Mouse (Mus musculus) intestine, embryonic 14.5 days (tissue): ENCODE data around the gene Ulk3. TPM values are rescaled to one million over a fixed set of nuclear protein-coding genes. Genes with fewer than 3 reads are reported as not detected.

ENCODE experiments used
- ATAC-seq: fragments of 200-750 bp; cut with Nextera tagmentation; replicated peaks from 2 replicates; pipeline ENCODE4 v1.8.0; 2017; ENCODE audit warnings: low read depth, moderate number of reproducible peaks, moderate TSS enrichment, moderate library complexity; ENCODE audit not compliant: low FRiP score, low TSS enrichment
- DNase-seq: peaks from one replicate; pipeline ENCODE4 v3.0.0-alpha.2; 2018; ENCODE audit warnings: low spot score
- H3K27ac ChIP-seq: fragments of 300-500 bp; sonication (generic); 2 replicates; pipeline ENCODE4 v1.5.1; 2014; ENCODE audit warnings: low read depth, mild to moderate bottlenecking, control low read depth
- H3K27me3 ChIP-seq: fragments of 300-500 bp; sonication (generic); replicated peaks from 2 replicates; pipeline ENCODE4 v1.6.1; 2014; ENCODE audit warnings: low read length, control low read depth; ENCODE audit not compliant: control insufficient read depth, insufficient read depth
- H3K36me3 ChIP-seq: fragments of 300-500 bp; sonication (generic); 2 replicates; pipeline ENCODE4 v1.6.1; 2014; ENCODE audit warnings: low read length, control low read depth; ENCODE audit not compliant: control insufficient read depth, insufficient read depth
- H3K4me1 ChIP-seq: fragments of 300-500 bp; sonication (generic); replicated peaks from 2 replicates; pipeline ENCODE4 v1.6.1; 2014; ENCODE audit warnings: low read length, control low read depth, mixed read lengths; ENCODE audit not compliant: control insufficient read depth, insufficient read depth
- H3K4me2 ChIP-seq: fragments of 300-500 bp; sonication (generic); 2 replicates; pipeline ENCODE4 v1.6.1; 2014; ENCODE audit warnings: low read length
- H3K4me3 ChIP-seq: fragments of 300-500 bp; sonication (generic); 2 replicates; pipeline ENCODE4 v1.5.1; 2014; ENCODE audit warnings: low read depth, low read length, control low read depth, mixed read lengths
- H3K9ac ChIP-seq: fragments of 300-500 bp; sonication (generic); 2 replicates; pipeline ENCODE4 v1.6.1; 2014; ENCODE audit warnings: mild to moderate bottlenecking, low read length
- H3K9me3 ChIP-seq: fragments of 300-500 bp; sonication (generic); 2 replicates; pipeline ENCODE4 v1.6.1; 2016; ENCODE audit warnings: low read length, control low read depth; ENCODE audit not compliant: control insufficient read depth
- WGBS: fragments of 180-500 bp; shearing (Covaris S2); extraction: QIAGEN DNeasy Blood & Tissue Kit; methylation state at CpG from one replicate; pipeline ENCODE4 v1.1.7; 2014; 5-methylcytosine and 5-hydroxymethylcytosine counted together
- polyA plus RNA-seq: library from polyadenylated mRNA; unstranded; fragments of >200 nt; fragmentation: Nextera tagmentation; extraction: Ambion mirVana; gene quantifications from 2 replicates; pipeline ENCODE4 v1.2.1, GENCODE M21; 2014

The Ulk3 gene
- polyA plus RNA-seq, 1 experiment from 2014 or later, result 14.3 TPM

DNA sequence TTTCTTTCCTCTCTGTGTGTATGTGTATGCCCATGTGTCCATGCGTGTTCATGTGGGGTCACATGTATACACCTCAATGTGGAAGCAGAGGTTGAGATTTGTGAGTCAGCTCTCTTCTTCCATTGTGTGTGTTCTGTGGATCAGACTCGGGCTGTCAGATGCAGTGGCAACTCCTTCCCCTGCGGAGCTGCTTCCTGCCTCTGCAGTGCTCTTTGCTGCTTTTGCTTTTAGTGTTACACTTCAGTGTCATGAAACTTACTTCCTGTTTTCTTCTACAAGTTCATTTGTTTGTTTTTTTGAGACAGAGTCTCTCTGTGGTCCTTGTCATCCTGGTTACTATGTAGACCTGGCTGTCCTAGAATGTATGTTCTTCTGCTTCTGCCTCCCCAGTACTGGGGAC lies 4.3 kb upstream of the Ulk3 start:
- Histone ChIP-seq H3K4me2 (no peak overlapping the region), H3K36me3 (peaks cover 72% of the 10 kb centered on the region), H3K27ac (no peak overlapping the region), H3K4me3 (no peak overlapping the region), H3K9ac (no peak overlapping the region), H3K27me3 (no peaks in the 10 kb centered on the region), H3K4me1 (no peaks in the 10 kb centered on the region; the same call in 1 of the 2 replicates), H3K9me3 (no peaks in the 10 kb centered on the region)
- WGBS, result 91% methylated on average over 3 of the region's 3 CpGs
- ATAC-seq (no peak), DNase-seq (no peak)

DNA sequence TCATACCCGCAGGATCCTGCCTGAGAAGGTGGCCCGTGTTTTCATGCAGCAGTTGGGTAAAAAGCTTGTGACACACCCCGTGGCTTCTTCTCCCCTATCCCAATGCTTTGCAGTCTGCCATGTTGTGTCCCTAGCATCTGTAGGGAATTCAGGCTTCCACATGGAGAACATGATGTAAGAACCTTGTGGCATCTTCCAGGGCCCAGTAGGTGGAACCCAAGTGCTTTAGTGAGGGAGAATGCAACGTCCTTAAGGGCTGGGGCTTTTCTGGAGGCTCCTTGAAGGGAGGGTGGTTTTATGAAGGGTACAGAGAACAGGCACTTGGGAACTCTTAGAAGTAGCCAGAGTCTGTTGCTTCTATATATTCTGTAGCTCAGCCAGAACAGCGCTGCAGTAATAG lies 1.5 kb downstream of the Ulk3 start:
- no peaks in the 10 kb centered on the region for H3K27me3 ChIP-seq
- H3K27ac ChIP-seq, result no peak overlapping the region
- 29% methylated on average over 5 of the region's 5 CpGs for WGBS
- H3K36me3 ChIP-seq, result peaks cover 51% of the 10 kb centered on the region
- H3K4me3 ChIP-seq, result no peak overlapping the region
- no peaks in the 10 kb centered on the region; the same call in 1 of the 2 replicates for H3K4me1 ChIP-seq
- no peaks in the 10 kb centered on the region for H3K9me3 ChIP-seq
- ATAC-seq (no peak), DNase-seq (no peak)
- no peak overlapping the region for H3K4me2 ChIP-seq
- no peak overlapping the region for H3K9ac ChIP-seq

DNA sequence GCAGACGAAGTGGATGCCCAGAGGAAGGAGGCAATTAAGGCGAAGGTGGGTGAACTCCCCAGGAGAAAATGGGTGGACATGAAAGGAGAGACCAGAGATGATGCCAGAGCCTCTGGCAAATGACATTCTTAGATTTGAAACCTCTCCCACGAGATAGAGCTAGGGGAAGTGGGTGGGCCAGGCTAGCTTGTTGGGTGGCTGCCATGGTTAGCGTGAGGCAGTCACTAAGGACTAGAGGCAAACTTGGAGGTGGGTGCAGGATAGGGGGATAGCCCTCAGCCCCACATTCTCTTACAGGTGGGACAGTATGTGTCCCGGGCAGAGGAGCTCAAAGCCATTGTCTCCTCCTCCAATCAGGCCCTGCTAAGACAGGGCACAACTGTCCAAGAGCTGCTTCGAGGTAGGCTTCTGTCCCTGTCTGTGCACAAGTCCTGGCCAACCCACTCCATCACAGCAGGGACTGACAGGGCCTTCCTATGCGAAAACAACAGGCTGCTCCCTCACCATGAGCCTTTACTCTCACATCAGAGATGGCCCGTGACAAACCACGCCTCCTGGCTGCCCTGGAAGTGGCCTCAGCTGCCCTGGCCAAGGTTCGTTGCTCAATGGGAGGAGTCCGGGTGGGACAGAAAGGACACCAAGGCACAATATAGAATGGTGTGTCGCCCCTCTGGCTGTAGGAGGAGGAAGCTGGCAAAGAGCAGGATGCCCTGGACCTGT lies 4.4 kb downstream of the Ulk3 start:
- Histone ChIP-seq H3K9me3 (no peaks in the 10 kb centered on the region), H3K27me3 (no peaks in the 10 kb centered on the region), H3K27ac (no peak overlapping the region), H3K36me3 (peaks cover 32% of the 10 kb centered on the region), H3K4me2 (no peak overlapping the region), H3K9ac (no peak overlapping the region), H3K4me1 (no peaks in the 10 kb centered on the region; the same call in 1 of the 2 replicates), H3K4me3 (no peak overlapping the region)
- DNase-seq (no peak), ATAC-seq (no peak)
- WGBS, result 61% methylated on average over 12 of the region's 12 CpGs

- H3K4me2 ChIP-seq, result no peak overlapping the region
- ATAC-seq, result no peak
Observed at GRCm38 (mm10) chr9:57594174-57594509, 4.9 kb downstream of the Ulk3 start.

GRCm38 (mm10) chr9:57597265-57597664 lies 8.0 kb downstream of the Ulk3 start:
- no peak overlapping the region for H3K4me2 ChIP-seq
- no peak for ATAC-seq

More at GRCm38 (mm10) chr9:57594174-57594509, 4.9 kb downstream of the Ulk3 start:
- no peak for DNase-seq
- Histone ChIP-seq H3K27ac (no peak overlapping the region), H3K9ac (no peak overlapping the region), H3K4me3 (no peak overlapping the region), H3K9me3 (no peaks in the 10 kb centered on the region), H3K36me3 (peaks cover 32% of the 10 kb centered on the region), H3K4me1 (no peaks in the 10 kb centered on the region; the same call in 1 of the 2 replicates), H3K27me3 (no peaks in the 10 kb centered on the region)
- WGBS, result 74% methylated on average over 9 of the region's 9 CpGs

DNA sequence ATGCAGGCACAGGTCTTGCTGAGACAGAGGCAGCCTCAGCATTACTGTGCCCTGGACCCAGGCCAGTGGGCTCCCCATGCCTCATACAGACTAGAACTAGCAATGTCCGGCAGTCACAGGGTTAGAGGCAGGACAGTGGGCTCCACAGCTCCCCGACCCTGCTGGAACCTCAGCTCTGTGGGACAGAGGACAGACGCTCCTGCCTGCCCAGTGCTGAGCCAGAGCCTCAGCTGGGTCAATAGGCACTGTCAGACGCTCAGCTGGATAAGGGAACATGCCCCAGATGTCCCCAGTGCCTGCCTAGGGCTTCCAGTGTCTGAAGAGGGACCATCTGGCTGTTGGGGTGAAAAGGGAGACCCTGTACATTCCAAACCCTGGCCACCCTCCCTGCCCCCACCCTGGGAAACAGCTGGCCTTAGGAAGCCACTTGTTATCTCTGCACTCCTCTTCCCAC lies 8.7 kb downstream of the Ulk3 start:
- Histone ChIP-seq H3K9ac (no peak overlapping the region), H3K27ac (no peak overlapping the region), H3K4me1 (0 out of 2 replicates have a peak, but pooled peaks cover 8% of the 10 kb centered on the region), H3K27me3 (no peaks in the 10 kb centered on the region), H3K4me3 (no peak overlapping the region), H3K4me2 (no peak overlapping the region), H3K9me3 (no peaks in the 10 kb centered on the region), H3K36me3 (peaks cover 25% of the 10 kb centered on the region)
- DNase-seq, result no peak
- whole genome bisulfite sequencing, result 21% methylated on average over 4 of the region's 4 CpGs
- no peak for ATAC-seq

More at GRCm38 (mm10) chr9:57597265-57597664, 8.0 kb downstream of the Ulk3 start:
- 81% methylated on average over 8 of the region's 8 CpGs for WGBS
- Histone ChIP-seq H3K9ac (no peak overlapping the region), H3K4me3 (no peak overlapping the region), H3K27me3 (no peaks in the 10 kb centered on the region), H3K36me3 (peaks cover 32% of the 10 kb centered on the region), H3K27ac (no peak overlapping the region), H3K4me1 (0 out of 2 replicates have a peak, but pooled peaks cover 8% of the 10 kb centered on the region), H3K9me3 (no peaks in the 10 kb centered on the region)
- no peak for DNase-seq

DNA sequence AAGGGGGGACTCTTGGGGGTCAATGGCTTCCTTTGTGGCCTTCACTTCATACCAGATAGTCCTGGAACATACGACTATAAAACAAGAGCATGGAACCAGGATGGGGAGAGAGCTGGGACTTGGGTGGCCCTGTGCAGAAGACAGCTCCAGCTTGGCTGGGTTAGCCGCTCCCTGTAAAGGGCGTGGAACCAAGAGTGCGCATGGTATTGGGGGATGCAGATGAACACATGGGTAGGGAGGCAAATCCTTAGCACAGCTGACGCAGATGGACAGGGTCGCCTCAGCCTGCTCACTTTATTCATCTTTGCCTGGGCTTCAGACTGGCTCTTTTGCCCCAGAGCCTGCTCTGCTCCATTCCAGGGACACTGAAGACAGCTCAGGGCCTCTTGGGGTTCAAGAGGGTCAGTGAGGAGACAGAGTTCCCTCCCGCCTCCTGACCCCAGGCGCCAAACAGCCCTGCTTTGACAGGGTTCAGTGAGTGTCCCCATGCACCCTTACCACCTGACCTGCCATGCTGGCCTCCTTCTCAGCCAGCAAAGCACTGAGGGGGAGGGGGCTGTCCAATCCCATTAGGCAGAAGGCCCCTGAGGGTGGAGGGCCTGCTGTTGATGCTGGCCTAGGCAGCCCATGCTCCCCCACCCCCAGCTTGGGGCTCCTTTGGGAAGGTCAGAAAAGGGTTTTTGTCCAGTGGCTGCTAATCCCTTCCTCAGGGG lies 9.8 kb downstream of the Ulk3 start:
- Histone ChIP-seq H3K4me2 (no peak overlapping the region), H3K9ac (no peak overlapping the region), H3K9me3 (no peaks in the 10 kb centered on the region), H3K4me1 (0 out of 2 replicates have a peak, but pooled peaks cover 8% of the 10 kb centered on the region), H3K27me3 (no peaks in the 10 kb centered on the region), H3K36me3 (peaks cover 15% of the 10 kb centered on the region), H3K4me3 (no peak overlapping the region), H3K27ac (no peak overlapping the region)
- ATAC-seq (no peak), DNase-seq (no peak)
- WGBS, result 59% methylated on average over 8 of the region's 8 CpGs

GRCm38 (mm10) chr9:57600620-57601352 lies 11.5 kb downstream of the Ulk3 start:
- ATAC-seq, result peak; percentile 73
- Histone ChIP-seq H3K36me3 (no peaks in the 10 kb centered on the region), H3K4me3 (no peak overlapping the region), H3K4me1 (0 out of 2 replicates have a peak, but pooled peaks cover 8% of the 10 kb centered on the region), H3K27me3 (peaks cover 6% of the 10 kb centered on the region), H3K4me2 (no peak overlapping the region), H3K9me3 (no peaks in the 10 kb centered on the region), H3K27ac (no peak overlapping the region), H3K9ac (no peak overlapping the region)
- DNase-seq, result peak; percentile 63
- 2% methylated on average over 3 of the region's 3 CpGs for WGBS
